Mouse (Mus musculus): ENCODE results near the gene Adm2. TPM values are rescaled to one million over a fixed set of nuclear protein-coding genes. Genes with fewer than 3 reads are reported as not detected.

Adm2 gene
- polyA plus RNA-seq, 1 experiment from 2014 or later: 0.83 TPM

- no peak overlapping the region for H3K9ac ChIP-seq
- WGBS: 94% methylated on average over 10 of the region's 10 CpGs
- no peak overlapping the region for H3K4me2 ChIP-seq (replicated peaks)
- H3K4me3 ChIP-seq: no peak overlapping the region
- no peak overlapping the region for H3K27ac ChIP-seq
- peaks cover 96% of the 10 kb centered on the region for H3K36me3 ChIP-seq
- H3K4me1 ChIP-seq: no peaks in the 10 kb centered on the region
- H3K9me3 ChIP-seq: no peaks in the 10 kb centered on the region
- H3K27me3 ChIP-seq: no peaks in the 10 kb centered on the region
- no peak for ATAC-seq (ENCODE audit: low FRiP score, low read depth)
Observed at GRCm38 (mm10) chr15:89293778-89294177, 28.7 kb upstream of the Adm2 start.

- H3K4me2 ChIP-seq (replicated peaks): no peak overlapping the region
- H3K4me3 ChIP-seq: no peak overlapping the region
- no peaks in the 10 kb centered on the region for H3K4me1 ChIP-seq
- H3K36me3 ChIP-seq: peaks cover 94% of the 10 kb centered on the region
- 89% methylated on average over 8 of the region's 8 CpGs for WGBS
- no peak overlapping the region for H3K27ac ChIP-seq
- no peak for ATAC-seq (ENCODE audit: low FRiP score, low read depth)
- no peaks in the 10 kb centered on the region for H3K27me3 ChIP-seq
- H3K9ac ChIP-seq: no peak overlapping the region
- H3K9me3 ChIP-seq: no peaks in the 10 kb centered on the region
Observed at GRCm38 (mm10) chr15:89295580-89296165, 26.8 kb upstream of the Adm2 start.

- Histone ChIP-seq H3K36me3 (peaks cover 94% of the 10 kb centered on the region), H3K4me2 (replicated peaks) (no peak overlapping the region), H3K4me3 (no peak overlapping the region), H3K27ac (no peak overlapping the region), H3K9ac (no peak overlapping the region), H3K9me3 (no peaks in the 10 kb centered on the region), H3K4me1 (no peaks in the 10 kb centered on the region), H3K27me3 (no peaks in the 10 kb centered on the region)
- no peak for ATAC-seq (ENCODE audit: low FRiP score, low read depth)
- WGBS: 88% methylated on average over 1 of the region's 1 CpGs
Observed at GRCm38 (mm10) chr15:89296465-89296864, 26.1 kb upstream of the Adm2 start.

- Histone ChIP-seq H3K27me3 (no peaks in the 10 kb centered on the region), H3K4me1 (no peaks in the 10 kb centered on the region), H3K4me2 (replicated peaks) (no peak overlapping the region), H3K9ac (no peak overlapping the region), H3K36me3 (peaks cover 94% of the 10 kb centered on the region), H3K4me3 (no peak overlapping the region), H3K27ac (no peak overlapping the region), H3K9me3 (no peaks in the 10 kb centered on the region)
- ATAC-seq (ENCODE audit: low FRiP score, low read depth): no peak
- 93% methylated on average over 2 of the region's 2 CpGs for WGBS
Observed at GRCm38 (mm10) chr15:89297695-89298094, 24.8 kb upstream of the Adm2 start.

- H3K27me3 ChIP-seq: no peaks in the 10 kb centered on the region
- H3K9ac ChIP-seq: no peak overlapping the region
- H3K36me3 ChIP-seq: peaks cover 94% of the 10 kb centered on the region
- ATAC-seq (ENCODE audit: low FRiP score, low read depth): no peak
- no peaks in the 10 kb centered on the region for H3K9me3 ChIP-seq
- no peaks in the 10 kb centered on the region for H3K4me1 ChIP-seq
- 90% methylated on average over 13 of the region's 13 CpGs for WGBS
- H3K4me3 ChIP-seq: no peak overlapping the region
- H3K4me2 ChIP-seq (replicated peaks): no peak overlapping the region
- no peak overlapping the region for H3K27ac ChIP-seq
Observed at GRCm38 (mm10) chr15:89300180-89300579, 22.3 kb upstream of the Adm2 start.

- Histone ChIP-seq H3K4me1 (no peaks in the 10 kb centered on the region), H3K27me3 (no peaks in the 10 kb centered on the region), H3K4me2 (replicated peaks) (no peak overlapping the region), H3K9ac (no peak overlapping the region), H3K4me3 (no peak overlapping the region), H3K36me3 (peaks cover 94% of the 10 kb centered on the region), H3K27ac (no peak overlapping the region), H3K9me3 (no peaks in the 10 kb centered on the region)
- WGBS: 96% methylated on average over 8 of the region's 8 CpGs
- ATAC-seq (ENCODE audit: low FRiP score, low read depth): no peak
Observed at GRCm38 (mm10) chr15:89300600-89300999, 21.9 kb upstream of the Adm2 start.

- Histone ChIP-seq H3K9me3 (no peaks in the 10 kb centered on the region), H3K4me1 (peaks cover 7% of the 10 kb centered on the region), H3K27ac (no peak overlapping the region), H3K9ac (no peak overlapping the region), H3K27me3 (no peaks in the 10 kb centered on the region), H3K4me2 (replicated peaks) (no peak overlapping the region), H3K4me3 (no peak overlapping the region), H3K36me3 (peaks cover 70% of the 10 kb centered on the region)
- WGBS: 57% methylated on average over 1 of the region's 1 CpGs
- no peak for ATAC-seq (ENCODE audit: low FRiP score, low read depth)
Observed at GRCm38 (mm10) chr15:89305966-89306365, 16.6 kb upstream of the Adm2 start.

- H3K27me3 ChIP-seq: no peaks in the 10 kb centered on the region
- 93% methylated on average over 13 of the region's 13 CpGs for WGBS
- H3K4me1 ChIP-seq: peaks cover 8% of the 10 kb centered on the region
- no peaks in the 10 kb centered on the region for H3K9me3 ChIP-seq
- no peak overlapping the region for H3K4me3 ChIP-seq
- no peak overlapping the region for H3K27ac ChIP-seq
- no peak overlapping the region for H3K4me2 ChIP-seq (replicated peaks)
- no peak for ATAC-seq (ENCODE audit: low FRiP score, low read depth)
- H3K9ac ChIP-seq: no peak overlapping the region
- peaks cover 55% of the 10 kb centered on the region for H3K36me3 ChIP-seq
Observed at GRCm38 (mm10) chr15:89307461-89307860, 15.1 kb upstream of the Adm2 start.

GRCm38 (mm10) chr15:89308406-89309139, 13.9 kb upstream of the Adm2 start:
- H3K9ac ChIP-seq: no peak overlapping the region
- no peaks in the 10 kb centered on the region for H3K9me3 ChIP-seq
- WGBS: 80% methylated on average over 7 of the region's 7 CpGs
- no peak for ATAC-seq (ENCODE audit: low FRiP score, low read depth)
- no peak overlapping the region for H3K4me3 ChIP-seq
- H3K4me2 ChIP-seq (replicated peaks): no peak overlapping the region
- H3K36me3 ChIP-seq: peaks cover 44% of the 10 kb centered on the region
- H3K27me3 ChIP-seq: no peaks in the 10 kb centered on the region
- H3K27ac ChIP-seq: no peak overlapping the region
- H3K4me1 ChIP-seq: peaks cover 19% of the 10 kb centered on the region

GRCm38 (mm10) chr15:89309962-89310498, 12.5 kb upstream of the Adm2 start:
- Histone ChIP-seq H3K27me3 (no peaks in the 10 kb centered on the region), H3K4me1 (peaks cover 28% of the 10 kb centered on the region), H3K9me3 (no peaks in the 10 kb centered on the region), H3K4me2 (replicated peaks) (no peak overlapping the region), H3K9ac (no peak overlapping the region), H3K36me3 (peaks cover 30% of the 10 kb centered on the region), H3K27ac (no peak overlapping the region), H3K4me3 (no peak overlapping the region)
- WGBS: 72% methylated on average over 6 of the region's 6 CpGs
- no peak for ATAC-seq (ENCODE audit: low FRiP score, low read depth)

GRCm38 (mm10) chr15:89313359-89313758, 9.2 kb upstream of the Adm2 start:
- Histone ChIP-seq H3K4me3 (peak overlapping the region; percentile 94), H3K9me3 (no peaks in the 10 kb centered on the region), H3K4me1 (peaks cover 28% of the 10 kb centered on the region), H3K27ac (no peak overlapping the region), H3K36me3 (no peaks in the 10 kb centered on the region), H3K4me2 (replicated peaks) (peak overlapping the region; percentile 91), H3K27me3 (no peaks in the 10 kb centered on the region), H3K9ac (peak overlapping the region; percentile 48; the same call in 1 of the 2 replicates)
- ATAC-seq (ENCODE audit: low FRiP score, low read depth): no peak
- WGBS: 75% methylated on average over 4 of the region's 4 CpGs

- no peaks in the 10 kb centered on the region for H3K9me3 ChIP-seq
- ATAC-seq (ENCODE audit: low FRiP score, low read depth): no peak; the same call in 1 of the 2 replicates
- H3K36me3 ChIP-seq: no peaks in the 10 kb centered on the region
- peak overlapping the region; percentile 92 for H3K9ac ChIP-seq
- peak overlapping the region; percentile 94 for H3K4me3 ChIP-seq
- H3K27ac ChIP-seq: no peak overlapping the region
- peaks cover 28% of the 10 kb centered on the region for H3K4me1 ChIP-seq
- H3K4me2 ChIP-seq (replicated peaks): peak overlapping the region; percentile 91
- H3K27me3 ChIP-seq: no peaks in the 10 kb centered on the region
- WGBS: 29% methylated on average over 3 of the region's 3 CpGs
Observed at GRCm38 (mm10) chr15:89314107-89314506, 8.4 kb upstream of the Adm2 start.

All from limb, embryonic 13.5 days (tissue).